Mouse (Mus musculus) midbrain, embryonic 15.5 days (tissue): Measurements from ENCODE around the gene Lin37. TPM values are rescaled to one million over a fixed set of nuclear protein-coding genes. Genes with fewer than 3 reads are reported as not detected.

Experiments used
- ATAC-seq: fragments of 200-750 bp; cut with Nextera tagmentation; replicated peaks from 2 replicates; pipeline ENCODE4 v1.8.0; 2017; ENCODE audit warnings: moderate TSS enrichment
- H3K27ac ChIP-seq: fragments of 300-500 bp; sonication (generic); 2 replicates; pipeline ENCODE4 v1.5.1; 2015; ENCODE audit warnings: mild to moderate bottlenecking, inconsistent platforms
- H3K27me3 ChIP-seq: fragments of 300-500 bp; sonication (generic); replicated peaks from 2 replicates; pipeline ENCODE4 v1.6.1; 2015; ENCODE audit warnings: inconsistent platforms
- H3K36me3 ChIP-seq: fragments of 300-500 bp; sonication (generic); replicated peaks from 2 replicates; pipeline ENCODE4 v1.6.1; 2015; ENCODE audit warnings: inconsistent platforms
- H3K4me1 ChIP-seq: fragments of 300-500 bp; sonication (generic); 2 replicates; pipeline ENCODE4 v1.6.1; 2015; ENCODE audit warnings: inconsistent platforms
- H3K4me2 ChIP-seq: fragments of 300-500 bp; sonication (generic); 2 replicates; pipeline ENCODE4 v1.6.1; 2015; ENCODE audit warnings: inconsistent platforms, mild to moderate bottlenecking, moderate library complexity
- H3K4me3 ChIP-seq: fragments of 300-500 bp; sonication (generic); 2 replicates; pipeline ENCODE4 v1.5.1; 2015; ENCODE audit warnings: mild to moderate bottlenecking, inconsistent platforms
- H3K9ac ChIP-seq: fragments of 300-500 bp; sonication (generic); 2 replicates; pipeline ENCODE4 v1.6.1; 2015; ENCODE audit warnings: mild to moderate bottlenecking, inconsistent platforms
- H3K9me3 ChIP-seq: fragments of 300-500 bp; sonication (generic); 2 replicates; pipeline ENCODE4 v1.6.1; 2016; ENCODE audit warnings: inconsistent platforms
- WGBS: fragments of 180-500 bp; shearing (Covaris S2); methylation state at CpG from one replicate; pipeline ENCODE4 v1.1.7; 2015; ENCODE audit warnings: mixed read lengths; 5-methylcytosine and 5-hydroxymethylcytosine counted together
- microRNA-seq: library from miRNA; unstranded; fragments of <30 nt; microRNA quantifications from one replicate; pipeline ENCODE4, GENCODE M21; 2016
- polyA plus RNA-seq: library from polyadenylated mRNA; unstranded; fragments of >200 nt; fragmentation: Nextera tagmentation; extraction: Ambion mirVana; gene quantifications from 2 replicates; pipeline ENCODE4 v1.2.1, GENCODE M21; 2015

Gene Lin37
- polyA plus RNA-seq, 1 experiment from 2014 or later: 63.8 TPM

- ATAC-seq: no peak
- Histone ChIP-seq H3K9ac (no peak overlapping the region), H3K4me3 (no peak overlapping the region), H3K9me3 (no peaks in the 10 kb centered on the region), H3K4me2 (no peak overlapping the region), H3K4me1 (peaks cover 9% of the 10 kb centered on the region; the same call in 1 of the 2 replicates), H3K27ac (no peak overlapping the region), H3K36me3 (peaks cover 5% of the 10 kb centered on the region; the same call in 1 of the 2 replicates), H3K27me3 (no peaks in the 10 kb centered on the region)
- 37% methylated on average over 8 of the region's 8 CpGs for WGBS
Observed at GRCm38 (mm10) chr7:30518325-30518724, 41.3 kb downstream of the Lin37 start.

GRCm38 (mm10) chr7:30515003-30515760 lies 44.5 kb downstream of the Lin37 start:
- ATAC-seq: no peak
- Histone ChIP-seq H3K9me3 (no peaks in the 10 kb centered on the region), H3K4me1 (no peaks in the 10 kb centered on the region; the same call in 1 of the 2 replicates), H3K4me3 (no peak overlapping the region), H3K36me3 (no peaks in the 10 kb centered on the region), H3K27me3 (no peaks in the 10 kb centered on the region), H3K27ac (no peak overlapping the region), H3K4me2 (no peak overlapping the region), H3K9ac (no peak overlapping the region)
- 62% methylated on average over 24 of the region's 24 CpGs for WGBS

DNA sequence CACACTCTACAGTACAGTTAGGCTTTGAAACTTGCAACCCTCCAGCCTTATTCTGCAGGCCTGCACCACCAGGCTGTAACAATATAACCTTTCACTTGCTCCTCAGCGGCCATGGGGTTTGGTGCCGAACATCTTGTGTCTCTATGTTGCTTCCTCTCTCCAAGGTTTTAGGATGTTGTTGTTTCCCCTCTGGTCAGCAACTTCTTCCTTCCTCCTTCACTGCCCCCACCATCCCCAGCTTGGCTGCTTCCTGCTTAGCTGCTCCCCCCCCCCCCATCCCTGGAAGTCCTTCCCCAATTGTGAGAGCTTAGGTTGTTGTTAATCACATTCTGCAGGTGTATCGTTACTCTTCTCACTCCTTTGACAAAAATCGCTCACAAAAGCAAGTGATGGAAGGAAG lies 51.6 kb downstream of the Lin37 start:
- no peak overlapping the region for H3K9ac ChIP-seq
- no peaks in the 10 kb centered on the region for H3K9me3 ChIP-seq
- no peaks in the 10 kb centered on the region for H3K27me3 ChIP-seq
- no peak overlapping the region for H3K4me2 ChIP-seq
- H3K4me3 ChIP-seq: no peak overlapping the region
- 64% methylated on average over 4 of the region's 4 CpGs for WGBS
- no peaks in the 10 kb centered on the region for H3K4me1 ChIP-seq
- ATAC-seq: no peak
- no peaks in the 10 kb centered on the region for H3K36me3 ChIP-seq
- H3K27ac ChIP-seq: no peak overlapping the region

Small RNA genes within 50 kb of the gene (microRNA-seq; reads per million reads assigned to microRNA genes)
- 0.92 reads per million for gene Gm38670
- gene Mir3569: not detected

Other genes starting within 250 kb of the Lin37 start
- 16.6 and 17.5 TPM in 2 replicates for gene Syne4, start 245.0 kb downstream of the Lin37 start, polyA plus RNA-seq
- gene E130208F15Rik, start 238.1 kb downstream of the Lin37 start, polyA plus RNA-seq: 0.23 and 2.0 TPM in 2 replicates
- gene Sdhaf1, start 235.9 kb downstream of the Lin37 start, polyA plus RNA-seq: 16.7 and 17.1 TPM in 2 replicates
- 16.3 and 17.9 TPM in 2 replicates for gene Lrfn3, start 197.1 kb downstream of the Lin37 start, polyA plus RNA-seq
- gene Tyrobp, start 146.1 kb downstream of the Lin37 start, polyA plus RNA-seq: 27.8 and 36.6 TPM in 2 replicates
- 0.53 and 0.59 TPM in 2 replicates for gene Hcst, start 140.0 kb downstream of the Lin37 start, polyA plus RNA-seq
- gene Nfkbid, start 138.1 kb downstream of the Lin37 start, polyA plus RNA-seq: 2.4 and 2.8 TPM in 2 replicates
- gene Aplp1, start 114.3 kb downstream of the Lin37 start, polyA plus RNA-seq: 790 and 817 TPM in 2 replicates
- 1.3 and 2.7 TPM in 2 replicates for gene Kirrel2, start 102.1 kb downstream of the Lin37 start, polyA plus RNA-seq
- gene Nphs1, start 101.5 kb downstream of the Lin37 start, polyA plus RNA-seq: 0.41 and 0.61 TPM in 2 replicates
- gene Prodh2, start 66.2 kb downstream of the Lin37 start, polyA plus RNA-seq: not detected in 2 replicates
- 144 and 158 TPM in 2 replicates for gene Arhgap33, start 24.8 kb downstream of the Lin37 start, polyA plus RNA-seq
- 7.8 and 9.9 TPM in 2 replicates for gene Hspb6, start 7.7 kb downstream of the Lin37 start, polyA plus RNA-seq
- gene Proser3, start 7.5 kb downstream of the Lin37 start, polyA plus RNA-seq: 7.7 and 9.4 TPM in 2 replicates
- gene U2af1l4, start 3.5 kb upstream of the Lin37 start, polyA plus RNA-seq: 87.2 and 90.7 TPM in 2 replicates
- 18.5 and 20.7 TPM in 2 replicates for gene Gm49396, start 3.5 kb upstream of the Lin37 start, polyA plus RNA-seq
- gene Psenen, start 3.8 kb upstream of the Lin37 start, polyA plus RNA-seq: 121 and 123 TPM in 2 replicates
- 8.0 and 8.1 TPM in 2 replicates for gene Igflr1, start 5.6 kb upstream of the Lin37 start, polyA plus RNA-seq
- 12.1 and 12.3 TPM in 2 replicates for gene Kmt2b, start 28.9 kb upstream of the Lin37 start, polyA plus RNA-seq
- gene Zbtb32, start 39.1 kb upstream of the Lin37 start, polyA plus RNA-seq: 0.36 and 0.41 TPM in 2 replicates
- gene Upk1a, start 53.0 kb upstream of the Lin37 start, polyA plus RNA-seq: 0.51 and 0.58 TPM in 2 replicates
- gene Cox6b1, start 66.3 kb upstream of the Lin37 start, polyA plus RNA-seq: 1,061 and 1,083 TPM in 2 replicates
- gene Etv2, start 76.0 kb upstream of the Lin37 start, polyA plus RNA-seq: not detected in 2 replicates
- 145 and 149 TPM in 2 replicates for gene Rbm42, start 90.5 kb upstream of the Lin37 start, polyA plus RNA-seq
- 28.1 and 29.7 TPM in 2 replicates for gene Haus5, start 105.2 kb upstream of the Lin37 start, polyA plus RNA-seq
- not detected in 2 replicates for gene Pmis2, start 111.8 kb upstream of the Lin37 start, polyA plus RNA-seq
- gene 2200002J24Rik, start 139.1 kb upstream of the Lin37 start, polyA plus RNA-seq: not detected in 2 replicates
- gene Atp4a, start 152.4 kb upstream of the Lin37 start, polyA plus RNA-seq: 1.7 and 1.8 TPM in 2 replicates
- 242 and 252 TPM in 2 replicates for gene Tmem147, start 169.7 kb upstream of the Lin37 start, polyA plus RNA-seq
- gene Gapdhs, start 183.8 kb upstream of the Lin37 start, polyA plus RNA-seq: 0.72 and 1.6 TPM in 2 replicates
- gene Sbsn, start 191.6 kb upstream of the Lin37 start, polyA plus RNA-seq: 2.4 and 3.0 TPM in 2 replicates
- 1.2 and 3.4 TPM in 2 replicates for gene Dmkn, start 203.9 kb upstream of the Lin37 start, polyA plus RNA-seq
- gene Krtdap, start 228.1 kb upstream of the Lin37 start, polyA plus RNA-seq: 4.4 TPM in 1 of 2 replicates, not detected in the other